Mouse (Mus musculus): ENCODE data around the gene D17Wsu92e. TPM values are rescaled to one million over a fixed set of nuclear protein-coding genes. Genes with fewer than 3 reads are reported as not detected.

Gene D17Wsu92e
- polyA plus RNA-seq, 1 experiment from 2014 or later, result 15.4 TPM

GRCm38 (mm10) chr17:27781059-27781687 is 39.3 kb downstream of the D17Wsu92e start:
- no peak overlapping the region for H3K4me2 ChIP-seq (ENCODE audit: low read depth, low read length)
- H3K36me3 ChIP-seq (ENCODE audit: control insufficient read depth, insufficient read depth), result peaks cover 16% of the 10 kb centered on the region
- no peaks in the 10 kb centered on the region for H3K27me3 ChIP-seq (ENCODE audit: control insufficient read depth, insufficient read depth, low read length)
- no peak overlapping the region for H3K27ac ChIP-seq (ENCODE audit: low read length)
- peaks cover 5% of the 10 kb centered on the region for H3K4me1 ChIP-seq (ENCODE audit: control insufficient read depth, insufficient read depth, low read length)
- 60% methylated on average over 5 of the region's 5 CpGs for WGBS
- ATAC-seq (replicated peaks; ENCODE audit: extremely low read depth, insufficient read depth, low FRiP score), result no peak
- no peak overlapping the region for H3K9ac ChIP-seq (ENCODE audit: low read length)
- no peaks in the 10 kb centered on the region for H3K9me3 ChIP-seq (replicated peaks; ENCODE audit: control insufficient read depth, low read length)
- no peak overlapping the region for H3K4me3 ChIP-seq (ENCODE audit: low read length)

GRCm38 (mm10) chr17:27779755-27780154 is 40.7 kb downstream of the D17Wsu92e start:
- no peak overlapping the region for H3K4me2 ChIP-seq (ENCODE audit: low read depth, low read length)
- 66% methylated on average over 3 of the region's 3 CpGs for WGBS
- no peak overlapping the region for H3K9ac ChIP-seq (ENCODE audit: low read length)
- no peak for ATAC-seq (replicated peaks; ENCODE audit: extremely low read depth, insufficient read depth, low FRiP score)
- no peaks in the 10 kb centered on the region for H3K9me3 ChIP-seq (replicated peaks; ENCODE audit: control insufficient read depth, low read length)
- no peak overlapping the region for H3K4me3 ChIP-seq (ENCODE audit: low read length)
- no peak overlapping the region for H3K27ac ChIP-seq (ENCODE audit: low read length)
- peaks cover 5% of the 10 kb centered on the region for H3K4me1 ChIP-seq (ENCODE audit: control insufficient read depth, insufficient read depth, low read length)
- H3K27me3 ChIP-seq (ENCODE audit: control insufficient read depth, insufficient read depth, low read length), result no peaks in the 10 kb centered on the region
- H3K36me3 ChIP-seq (ENCODE audit: control insufficient read depth, insufficient read depth), result peaks cover 7% of the 10 kb centered on the region

- H3K9ac ChIP-seq (ENCODE audit: low read length), result no peak overlapping the region
- peaks cover 5% of the 10 kb centered on the region for H3K4me1 ChIP-seq (ENCODE audit: control insufficient read depth, insufficient read depth, low read length)
- H3K27me3 ChIP-seq (ENCODE audit: control insufficient read depth, insufficient read depth, low read length), result no peaks in the 10 kb centered on the region
- H3K9me3 ChIP-seq (replicated peaks; ENCODE audit: control insufficient read depth, low read length), result no peaks in the 10 kb centered on the region
- no peak overlapping the region for H3K4me3 ChIP-seq (ENCODE audit: low read length)
- no peak overlapping the region for H3K4me2 ChIP-seq (ENCODE audit: low read depth, low read length)
- H3K36me3 ChIP-seq (ENCODE audit: control insufficient read depth, insufficient read depth), result peaks cover 4% of the 10 kb centered on the region
- ATAC-seq (replicated peaks; ENCODE audit: extremely low read depth, insufficient read depth, low FRiP score), result no peak
- WGBS, result 80% methylated on average over 9 of the region's 9 CpGs
- no peak overlapping the region for H3K27ac ChIP-seq (ENCODE audit: low read length)
Observed at GRCm38 (mm10) chr17:27778671-27779355, 41.6 kb downstream of the D17Wsu92e start.

GRCm38 (mm10) chr17:27777823-27778222 is 42.6 kb downstream of the D17Wsu92e start:
- 64% methylated on average over 6 of the region's 6 CpGs for WGBS
- Histone ChIP-seq H3K4me1 (ENCODE audit: control insufficient read depth, insufficient read depth, low read length) (peaks cover 5% of the 10 kb centered on the region), H3K9ac (ENCODE audit: low read length) (no peak overlapping the region), H3K27ac (ENCODE audit: low read length) (no peak overlapping the region), H3K36me3 (ENCODE audit: control insufficient read depth, insufficient read depth) (no peaks in the 10 kb centered on the region; the same call in 1 of the 2 replicates), H3K27me3 (ENCODE audit: control insufficient read depth, insufficient read depth, low read length) (no peaks in the 10 kb centered on the region), H3K4me3 (ENCODE audit: low read length) (no peak overlapping the region), H3K9me3 (replicated peaks; ENCODE audit: control insufficient read depth, low read length) (no peaks in the 10 kb centered on the region), H3K4me2 (ENCODE audit: low read depth, low read length) (no peak overlapping the region)
- no peak for ATAC-seq (replicated peaks; ENCODE audit: extremely low read depth, insufficient read depth, low FRiP score)

GRCm38 (mm10) chr17:27774198-27774597 is 46.2 kb downstream of the D17Wsu92e start:
- H3K36me3 ChIP-seq (ENCODE audit: control insufficient read depth, insufficient read depth), result no peaks in the 10 kb centered on the region; the same call in 1 of the 2 replicates
- no peaks in the 10 kb centered on the region for H3K9me3 ChIP-seq (replicated peaks; ENCODE audit: control insufficient read depth, low read length)
- H3K9ac ChIP-seq (ENCODE audit: low read length), result no peak overlapping the region
- no peak for ATAC-seq (replicated peaks; ENCODE audit: extremely low read depth, insufficient read depth, low FRiP score)
- H3K4me3 ChIP-seq (ENCODE audit: low read length), result no peak overlapping the region
- WGBS, result 70% methylated on average over 3 of the region's 3 CpGs
- H3K27ac ChIP-seq (ENCODE audit: low read length), result no peak overlapping the region
- no peaks in the 10 kb centered on the region for H3K27me3 ChIP-seq (ENCODE audit: control insufficient read depth, insufficient read depth, low read length)
- no peak overlapping the region for H3K4me2 ChIP-seq (ENCODE audit: low read depth, low read length)
- H3K4me1 ChIP-seq (ENCODE audit: control insufficient read depth, insufficient read depth, low read length), result no peaks in the 10 kb centered on the region

GRCm38 (mm10) chr17:27771616-27772015 is 48.8 kb downstream of the D17Wsu92e start:
- Histone ChIP-seq H3K36me3 (ENCODE audit: control insufficient read depth, insufficient read depth) (peaks cover 4% of the 10 kb centered on the region), H3K27ac (ENCODE audit: low read length) (no peak overlapping the region), H3K27me3 (ENCODE audit: control insufficient read depth, insufficient read depth, low read length) (no peaks in the 10 kb centered on the region), H3K4me2 (ENCODE audit: low read depth, low read length) (no peak overlapping the region), H3K9ac (ENCODE audit: low read length) (no peak overlapping the region), H3K4me1 (ENCODE audit: control insufficient read depth, insufficient read depth, low read length) (no peaks in the 10 kb centered on the region), H3K9me3 (replicated peaks; ENCODE audit: control insufficient read depth, low read length) (no peaks in the 10 kb centered on the region), H3K4me3 (ENCODE audit: low read length) (no peak overlapping the region)
- 72% methylated on average over 6 of the region's 6 CpGs for WGBS
- no peak for ATAC-seq (replicated peaks; ENCODE audit: extremely low read depth, insufficient read depth, low FRiP score)

- H3K27me3 ChIP-seq (ENCODE audit: control insufficient read depth, insufficient read depth, low read length), result no peaks in the 10 kb centered on the region
- peaks cover 7% of the 10 kb centered on the region for H3K9me3 ChIP-seq (replicated peaks; ENCODE audit: control insufficient read depth, low read length)
- H3K36me3 ChIP-seq (ENCODE audit: control insufficient read depth, insufficient read depth), result peaks cover 24% of the 10 kb centered on the region
- ATAC-seq (replicated peaks; ENCODE audit: extremely low read depth, insufficient read depth, low FRiP score), result peak; percentile 41; the same call in 1 of the 2 replicates
- H3K27ac ChIP-seq (ENCODE audit: low read length), result no peak overlapping the region
- no peak overlapping the region for H3K9ac ChIP-seq (ENCODE audit: low read length)
- no peak overlapping the region for H3K4me3 ChIP-seq (ENCODE audit: low read length)
- no peak overlapping the region for H3K4me2 ChIP-seq (ENCODE audit: low read depth, low read length)
- 67% methylated on average over 8 of the region's 8 CpGs for WGBS
- H3K4me1 ChIP-seq (ENCODE audit: control insufficient read depth, insufficient read depth, low read length), result no peaks in the 10 kb centered on the region
Observed at GRCm38 (mm10) chr17:27768817-27769542, 51.5 kb downstream of the D17Wsu92e start.

GRCm38 (mm10) chr17:27767543-27767942 is 52.9 kb downstream of the D17Wsu92e start:
- peaks cover 24% of the 10 kb centered on the region for H3K36me3 ChIP-seq (ENCODE audit: control insufficient read depth, insufficient read depth)
- H3K4me2 ChIP-seq (ENCODE audit: low read depth, low read length), result no peak overlapping the region
- no peak overlapping the region for H3K4me3 ChIP-seq (ENCODE audit: low read length)
- 73% methylated on average over 12 of the region's 12 CpGs for WGBS
- no peak overlapping the region for H3K9ac ChIP-seq (ENCODE audit: low read length)
- peaks cover 7% of the 10 kb centered on the region for H3K9me3 ChIP-seq (replicated peaks; ENCODE audit: control insufficient read depth, low read length)
- no peak for ATAC-seq (replicated peaks; ENCODE audit: extremely low read depth, insufficient read depth, low FRiP score)
- H3K4me1 ChIP-seq (ENCODE audit: control insufficient read depth, insufficient read depth, low read length), result no peaks in the 10 kb centered on the region
- no peaks in the 10 kb centered on the region for H3K27me3 ChIP-seq (ENCODE audit: control insufficient read depth, insufficient read depth, low read length)
- H3K27ac ChIP-seq (ENCODE audit: low read length), result no peak overlapping the region

GRCm38 (mm10) chr17:27767120-27767519 is 53.3 kb downstream of the D17Wsu92e start:
- peaks cover 24% of the 10 kb centered on the region for H3K36me3 ChIP-seq (ENCODE audit: control insufficient read depth, insufficient read depth)
- peaks cover 7% of the 10 kb centered on the region for H3K9me3 ChIP-seq (replicated peaks; ENCODE audit: control insufficient read depth, low read length)
- 71% methylated on average over 5 of the region's 5 CpGs for WGBS
- no peaks in the 10 kb centered on the region for H3K27me3 ChIP-seq (ENCODE audit: control insufficient read depth, insufficient read depth, low read length)
- H3K27ac ChIP-seq (ENCODE audit: low read length), result no peak overlapping the region
- H3K4me3 ChIP-seq (ENCODE audit: low read length), result no peak overlapping the region
- no peak for ATAC-seq (replicated peaks; ENCODE audit: extremely low read depth, insufficient read depth, low FRiP score)
- no peak overlapping the region for H3K4me2 ChIP-seq (ENCODE audit: low read depth, low read length)
- H3K9ac ChIP-seq (ENCODE audit: low read length), result no peak overlapping the region
- no peaks in the 10 kb centered on the region for H3K4me1 ChIP-seq (ENCODE audit: control insufficient read depth, insufficient read depth, low read length)

Measured in heart, embryonic 16.5 days (tissue).